Mouse (Mus musculus) heart, postnatal 0 days (tissue): ENCODE results near the gene Gm21970.

Experiments used
- CTCF ChIP-seq: IDR thresholded peaks from 2 replicates; pipeline ENCODE4 v1.5.1; 2016; ENCODE audit warnings: antibody characterized with exemption, control low read depth, low read depth
- EP300 ChIP-seq: IDR thresholded peaks from 2 replicates; pipeline ENCODE4 v1.6.1; 2016; ENCODE audit warnings: antibody characterized with exemption, low read depth

DNA sequence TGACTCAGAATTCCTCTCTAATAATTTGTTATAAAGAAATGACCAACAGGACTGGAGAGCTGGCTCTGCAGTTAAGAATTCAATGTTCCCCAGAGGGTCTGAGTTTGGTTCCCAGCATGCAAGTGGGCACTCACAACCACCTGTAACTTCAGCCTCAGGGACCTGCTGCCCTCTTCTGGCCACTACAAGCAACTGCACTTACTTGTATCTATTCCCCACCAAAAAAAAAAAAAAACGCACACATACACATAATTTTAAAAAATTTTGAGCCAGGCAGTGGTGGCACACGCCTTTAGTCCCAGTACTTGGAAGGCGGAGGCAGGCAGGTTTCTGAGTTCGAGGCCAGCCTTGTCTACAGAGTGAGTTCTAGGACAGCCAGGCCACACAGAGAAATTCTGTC, 1.4 kb upstream of the Gm21970 start:
- TF ChIP-seq CTCF, result peak; percentile 38
- TF ChIP-seq EP300, result no peak
